Mouse (Mus musculus): ENCODE results near the gene Aox2. TPM values are rescaled to one million over a fixed set of nuclear protein-coding genes. Genes with fewer than 3 reads are reported as not detected.
A peak's percentile ranks its signal among the peaks of the same experiment; 100 is the strongest.

Aox2 gene
- polyA plus RNA-seq, 1 experiment from 2014 or later, result 0.03 TPM

DNA sequence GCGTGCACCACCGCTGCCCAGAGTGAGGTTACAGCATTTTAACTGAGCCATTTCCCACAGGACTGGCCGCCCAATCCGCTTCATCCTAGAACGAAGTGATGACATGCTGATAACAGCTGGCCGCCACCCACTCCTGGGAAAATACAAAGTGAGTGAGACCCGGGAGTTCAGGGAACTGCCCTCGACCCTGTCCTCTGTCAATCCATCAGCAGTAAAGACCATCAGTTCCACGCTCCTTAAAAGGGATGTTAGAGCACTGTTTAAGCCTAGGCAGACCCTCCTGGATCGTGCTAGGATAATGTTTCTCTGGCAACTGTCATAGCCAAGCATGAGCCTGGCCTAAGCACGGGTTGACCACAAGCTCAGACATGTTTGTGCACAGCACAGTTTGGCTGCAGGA lies 24.7 kb upstream of the Aox2 start:
- no peak for DNase-seq (ENCODE audit: low read depth, low spot score)
- H3K27me3 ChIP-seq, result no peaks in the 10 kb centered on the region
- in situ Hi-C loops (cut with MboI; ENCODE audit: low pct_unique_long_range_greater_than_20kb), result no loop called here
- ATAC-seq, result no peak
- ChIA-PET POLR2A (no interaction called here), CTCF (no interaction called here)
- TF ChIP-seq CTCF (IDR thresholded peaks at IDR 0.05), result no peak

DNA sequence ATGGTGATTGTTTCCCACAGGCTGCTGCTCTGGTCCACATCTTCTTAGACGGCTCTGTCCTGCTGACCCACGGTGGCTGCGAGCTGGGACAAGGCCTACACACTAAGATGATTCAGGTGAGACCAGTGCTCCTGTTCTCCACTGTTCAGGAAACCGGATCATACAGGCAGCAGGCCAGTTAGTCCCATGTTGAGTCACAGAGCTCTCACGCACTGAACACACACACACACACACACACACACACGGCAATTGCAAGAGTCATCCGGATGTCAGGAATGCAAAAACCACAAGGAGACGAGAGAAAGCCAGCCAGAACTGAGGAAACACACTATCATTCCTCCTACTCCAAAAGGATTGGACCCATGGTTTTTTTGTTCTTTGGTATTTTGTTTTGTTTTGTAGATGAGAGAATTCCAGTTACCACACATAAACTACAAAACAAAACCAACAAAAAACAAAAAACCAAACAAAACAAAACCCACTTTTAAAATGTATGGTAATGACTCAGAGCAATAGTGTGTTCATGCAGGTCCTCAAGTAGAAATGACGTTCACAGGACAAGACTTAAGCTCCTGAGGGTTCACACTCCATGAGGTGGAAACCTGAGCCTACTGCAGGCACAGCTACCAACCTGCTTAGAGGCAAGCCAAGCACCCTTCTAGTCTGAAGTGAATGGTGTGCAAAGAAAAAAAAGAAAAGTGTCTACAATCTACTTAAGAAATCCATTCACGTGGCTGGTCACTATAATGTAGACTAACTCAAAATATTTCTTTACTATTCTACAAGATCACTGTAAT lies 20.7 kb upstream of the Aox2 start:
- no peak for TF ChIP-seq CTCF (IDR thresholded peaks at IDR 0.05)
- in situ Hi-C loops (cut with MboI; ENCODE audit: low pct_unique_long_range_greater_than_20kb), result no loop called here
- ATAC-seq, result no peak
- ChIA-PET CTCF (no interaction called here), POLR2A (no interaction called here)
- no peaks in the 10 kb centered on the region for H3K27me3 ChIP-seq
- peak; percentile 7 for DNase-seq (ENCODE audit: low read depth, low spot score)

DNA sequence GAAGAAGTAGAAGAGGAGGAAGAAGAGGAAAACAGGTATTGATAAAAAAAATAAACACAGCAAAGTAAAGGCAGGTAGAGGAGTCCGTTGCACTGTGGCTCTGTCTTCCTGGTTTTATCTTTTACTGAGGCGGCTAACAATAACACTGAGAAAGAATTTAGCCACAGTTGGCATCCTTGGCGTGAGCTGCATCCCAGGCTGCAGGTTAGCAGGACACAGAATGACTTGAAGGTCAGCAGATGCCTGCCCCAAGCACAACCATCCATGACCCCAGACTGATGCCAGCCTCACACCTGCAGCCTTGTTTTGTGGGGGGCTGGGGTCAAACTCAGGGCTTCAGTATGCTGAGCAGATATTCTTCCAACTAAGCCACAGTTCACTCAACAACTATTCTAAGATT lies 17.8 kb upstream of the Aox2 start:
- ChIA-PET CTCF (no interaction called here), POLR2A (interaction anchor here (0.6 kb wide), 1 partner anchor 114 kb away, joined by 8 read pairs; no protein-coding TSS in a partner anchor)
- in situ Hi-C loops (cut with MboI; ENCODE audit: low pct_unique_long_range_greater_than_20kb), result no loop called here
- H3K27me3 ChIP-seq, result no peaks in the 10 kb centered on the region
- no peak for TF ChIP-seq CTCF (IDR thresholded peaks at IDR 0.05)
- DNase-seq (ENCODE audit: low read depth, low spot score) (no peak), ATAC-seq (no peak)

DNA sequence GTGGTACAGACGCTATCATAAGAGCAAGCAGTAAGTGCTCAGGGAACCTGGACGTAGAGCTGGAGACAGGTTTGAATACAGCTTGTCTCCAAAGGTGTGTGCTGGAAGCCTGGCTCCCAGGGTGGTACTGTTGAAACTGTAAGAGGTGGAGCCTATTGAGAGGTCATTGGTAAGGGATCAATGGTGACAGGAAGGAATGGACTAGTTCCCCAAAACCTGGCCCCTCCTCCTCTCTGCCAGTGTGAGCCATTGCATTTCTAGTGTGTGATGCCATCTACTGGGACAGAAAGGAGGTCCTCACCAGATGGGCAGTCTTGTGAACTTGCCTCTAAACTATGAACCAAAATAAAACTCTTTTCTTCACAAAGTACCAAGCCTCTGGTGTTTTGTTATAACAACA lies 9.9 kb upstream of the Aox2 start:
- ChIA-PET POLR2A (no interaction called here), CTCF (interaction anchor here (0.8 kb wide), 1 partner anchor 111 kb away, joined by 4 read pairs; no protein-coding TSS in a partner anchor)
- TF ChIP-seq CTCF (IDR thresholded peaks at IDR 0.05), result no peak
- in situ Hi-C loops (cut with MboI; ENCODE audit: low pct_unique_long_range_greater_than_20kb), result no loop called here
- no peak for DNase-seq (ENCODE audit: low read depth, low spot score)
- ATAC-seq, result no peak
- H3K27me3 ChIP-seq, result peaks cover 11% of the 10 kb centered on the region

DNA sequence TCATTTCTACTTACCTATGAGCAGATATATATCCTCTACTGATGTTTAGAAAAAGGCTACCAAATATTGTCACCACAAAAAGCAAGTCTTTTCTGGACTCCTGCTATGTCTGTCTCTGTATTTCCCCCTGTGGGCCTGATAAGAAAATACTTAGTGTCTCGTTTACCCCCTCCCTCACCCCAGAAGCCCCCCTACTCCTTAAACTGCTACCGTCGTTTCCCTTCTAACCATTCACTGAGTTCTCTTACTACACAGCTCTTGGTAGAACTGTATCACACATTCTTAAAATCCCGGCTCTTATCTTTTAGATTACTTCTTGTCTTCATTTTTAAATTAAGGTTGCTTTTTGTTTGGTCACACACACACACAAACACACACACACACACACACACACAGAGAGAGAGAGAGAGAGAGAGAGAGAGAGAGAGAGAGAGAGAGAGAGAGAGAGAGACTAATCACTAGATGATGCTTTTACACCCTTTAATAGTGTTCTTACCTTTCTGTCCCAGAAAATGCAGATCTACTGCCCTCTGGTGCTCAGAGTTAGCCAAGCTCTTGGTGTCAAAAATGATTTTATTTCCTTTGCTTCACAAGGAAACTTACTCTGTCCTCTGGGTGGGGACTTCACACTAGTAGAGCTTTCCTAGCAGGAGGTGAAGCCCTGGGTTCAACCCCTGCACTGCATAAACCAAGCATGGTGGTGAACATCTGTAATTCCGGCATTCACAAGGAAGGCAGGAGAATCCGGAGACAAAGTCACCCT lies 7.1 kb upstream of the Aox2 start:
- CTCF ChIA-PET, result interaction anchor here (1.0 to 1.6 kb wide), 3 partner anchors 12 to 105 kb away, joined by 3 read pairs; no protein-coding TSS in a partner anchor
- ATAC-seq (no peak), DNase-seq (ENCODE audit: low read depth, low spot score) (no peak)
- peaks cover 11% of the 10 kb centered on the region for H3K27me3 ChIP-seq
- POLR2A ChIA-PET, result interaction anchor here (0.6 to 0.9 kb wide), 2 partner anchors 115 to 321 kb away, joined by 3 to 4 read pairs; no protein-coding TSS in a partner anchor
- peak; percentile 59 for TF ChIP-seq CTCF (IDR thresholded peaks at IDR 0.05)
- in situ Hi-C loops (cut with MboI; ENCODE audit: low pct_unique_long_range_greater_than_20kb), result loop anchor here (5.0 kb wide), 1 partner anchor 114 kb away; no protein-coding TSS in a partner anchor

DNA sequence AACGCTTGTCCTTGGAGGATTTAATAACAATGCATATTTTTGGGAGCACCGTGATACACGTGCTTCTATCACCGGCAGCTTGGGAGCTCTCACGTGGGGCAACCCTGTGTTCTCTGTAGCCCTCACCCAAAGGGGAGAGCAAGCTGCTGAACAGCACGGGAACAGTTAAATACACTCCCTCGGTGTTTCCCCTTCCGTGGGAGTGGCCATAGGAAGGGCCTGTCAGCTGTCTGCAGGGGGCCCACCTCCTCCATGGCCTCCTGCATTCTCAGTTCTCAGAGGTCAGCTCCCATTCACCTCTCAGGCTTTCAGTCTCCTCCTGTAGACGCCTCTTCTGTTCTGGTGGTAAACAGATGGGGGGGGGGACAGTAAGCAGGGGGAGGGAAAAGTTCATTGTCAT lies 2.2 kb upstream of the Aox2 start:
- DNase-seq (ENCODE audit: low read depth, low spot score), result no peak
- in situ Hi-C loops (cut with MboI; ENCODE audit: low pct_unique_long_range_greater_than_20kb), result loop anchor here (25.0 kb wide), 1 partner anchor 314 kb away; no protein-coding TSS in a partner anchor
- H3K27me3 ChIP-seq, result peaks cover 5% of the 10 kb centered on the region
- TF ChIP-seq CTCF (IDR thresholded peaks at IDR 0.05), result no peak
- ATAC-seq, result no peak
- CTCF ChIA-PET, result no interaction called here
- POLR2A ChIA-PET, result no interaction called here

DNA sequence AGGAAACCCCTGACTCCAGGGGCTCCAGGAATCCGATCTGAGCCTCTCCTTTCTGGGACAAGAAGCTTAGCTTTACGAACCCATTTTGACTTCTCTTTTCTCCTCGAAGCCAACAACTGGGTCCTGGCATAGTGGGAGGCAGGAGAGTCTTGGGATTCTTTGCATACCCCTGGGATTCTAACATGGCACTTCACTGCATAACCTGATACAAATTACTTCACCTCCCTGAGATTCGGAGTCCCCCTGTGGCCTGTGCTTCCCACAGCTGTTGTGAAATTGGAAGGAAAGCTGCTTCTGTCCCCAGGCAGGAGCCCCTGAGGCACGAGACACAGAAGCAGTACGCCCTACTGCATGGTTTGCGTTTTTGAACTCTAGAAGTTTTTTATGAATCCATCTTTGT lies 387 bp downstream of the Aox2 start:
- no peaks in the 10 kb centered on the region for H3K27me3 ChIP-seq
- in situ Hi-C loops (cut with MboI; ENCODE audit: low pct_unique_long_range_greater_than_20kb), result loop anchor here (25.0 kb wide), 1 partner anchor 316 kb away; no protein-coding TSS in a partner anchor
- ChIA-PET POLR2A (no interaction called here), CTCF (interaction anchor here (1.2 kb wide), 1 partner anchor 18 kb away, joined by 5 read pairs; no protein-coding TSS in a partner anchor)
- ATAC-seq (no peak), DNase-seq (ENCODE audit: low read depth, low spot score) (no peak)
- TF ChIP-seq CTCF (IDR thresholded peaks at IDR 0.05), result no peak

DNA sequence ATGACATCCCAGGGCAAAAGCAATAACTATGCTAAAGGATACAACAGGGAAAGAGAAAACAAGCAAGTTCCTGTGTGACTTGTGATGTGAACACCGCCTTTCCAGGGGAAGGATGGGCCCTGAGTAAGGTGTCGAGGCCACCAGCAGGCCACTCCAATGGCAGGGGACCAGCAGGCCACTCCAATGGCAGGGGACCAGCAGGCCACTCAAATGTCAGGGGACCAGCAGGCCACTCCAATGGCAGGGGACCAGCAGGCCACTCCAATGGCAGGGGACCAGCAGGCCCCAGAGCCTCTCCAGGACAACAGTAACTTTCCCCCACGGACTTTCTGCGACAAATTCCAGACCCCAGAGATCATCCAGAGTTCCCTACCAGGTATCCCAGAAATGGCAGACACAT lies 2.3 kb downstream of the Aox2 start:
- ChIA-PET CTCF (no interaction called here), POLR2A (no interaction called here)
- in situ Hi-C loops (cut with MboI; ENCODE audit: low pct_unique_long_range_greater_than_20kb), result loop anchor here (25.0 kb wide), 1 partner anchor 318 kb away; no protein-coding TSS in a partner anchor
- H3K27me3 ChIP-seq, result no peaks in the 10 kb centered on the region
- ATAC-seq (no peak), DNase-seq (ENCODE audit: low read depth, low spot score) (no peak)
- TF ChIP-seq CTCF (IDR thresholded peaks at IDR 0.05), result no peak

DNA sequence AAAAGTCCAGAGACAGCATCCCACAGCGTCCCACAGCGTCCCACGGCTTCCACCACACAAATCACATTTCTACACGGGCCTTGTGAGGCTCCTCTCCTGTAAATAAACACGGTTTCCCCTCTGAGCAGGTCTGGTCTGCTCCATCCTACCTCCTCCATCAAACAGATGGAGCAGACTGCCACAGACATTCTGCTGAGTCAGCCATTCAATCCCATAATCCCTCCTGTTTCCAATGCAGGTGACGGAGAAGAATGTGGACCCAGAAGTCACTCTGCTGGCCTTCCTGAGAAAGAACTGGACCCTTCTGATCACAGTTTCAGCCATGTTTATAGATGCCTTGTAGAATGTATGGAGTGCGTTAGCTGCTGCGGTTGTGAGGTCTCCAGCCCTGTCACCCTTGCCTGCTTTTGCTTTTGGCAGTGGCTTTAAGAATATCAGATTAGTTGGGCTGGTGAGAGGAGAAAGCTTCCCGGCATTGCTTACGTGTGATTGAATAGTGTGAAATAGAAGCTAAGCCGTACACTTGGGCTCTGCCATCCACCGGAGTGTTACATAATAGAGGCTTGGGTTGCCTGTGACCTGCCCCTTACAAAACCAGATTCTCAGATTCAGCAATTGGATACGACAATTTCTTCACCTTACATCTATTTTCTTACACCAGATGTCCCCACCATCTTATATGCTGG lies 3.0 kb downstream of the Aox2 start:
- in situ Hi-C loops (cut with MboI; ENCODE audit: low pct_unique_long_range_greater_than_20kb), result loop anchor here (25.0 kb wide), 1 partner anchor 319 kb away; no protein-coding TSS in a partner anchor
- ChIA-PET POLR2A (no interaction called here), CTCF (no interaction called here)
- no peak for DNase-seq (ENCODE audit: low read depth, low spot score)
- no peaks in the 10 kb centered on the region for H3K27me3 ChIP-seq
- ATAC-seq, result no peak
- TF ChIP-seq CTCF (IDR thresholded peaks at IDR 0.05), result no peak

DNA sequence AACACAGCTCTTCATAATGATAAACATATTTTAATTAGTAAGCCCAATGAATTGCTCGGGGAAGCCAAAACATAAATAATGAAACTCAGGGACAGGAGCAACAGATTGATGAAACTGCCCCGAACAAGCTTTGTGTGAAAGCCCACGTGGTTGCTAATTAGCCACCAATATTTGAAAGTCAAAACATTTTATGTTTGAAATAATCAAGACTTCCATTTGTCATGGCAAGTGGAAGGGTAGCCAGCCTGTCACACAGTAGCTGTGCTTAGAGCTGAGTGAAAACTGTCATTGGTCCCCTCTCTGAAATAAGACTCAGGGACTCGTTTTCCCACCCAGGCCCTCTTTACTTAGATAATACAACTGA lies 3.5 kb downstream of the Aox2 start:
- CTCF ChIA-PET, result no interaction called here
- no peak for DNase-seq (ENCODE audit: low read depth, low spot score)
- ATAC-seq, result no peak
- no peak for TF ChIP-seq CTCF (IDR thresholded peaks at IDR 0.05)
- no peaks in the 10 kb centered on the region for H3K27me3 ChIP-seq
- in situ Hi-C loops (cut with MboI; ENCODE audit: low pct_unique_long_range_greater_than_20kb), result loop anchor here (25.0 kb wide), 1 partner anchor 319 kb away; no protein-coding TSS in a partner anchor
- POLR2A ChIA-PET, result no interaction called here

Measured in Patski (cell line).